ENCODE assay signal across 10 mouse cellular contexts in the genomic region with DNA sequence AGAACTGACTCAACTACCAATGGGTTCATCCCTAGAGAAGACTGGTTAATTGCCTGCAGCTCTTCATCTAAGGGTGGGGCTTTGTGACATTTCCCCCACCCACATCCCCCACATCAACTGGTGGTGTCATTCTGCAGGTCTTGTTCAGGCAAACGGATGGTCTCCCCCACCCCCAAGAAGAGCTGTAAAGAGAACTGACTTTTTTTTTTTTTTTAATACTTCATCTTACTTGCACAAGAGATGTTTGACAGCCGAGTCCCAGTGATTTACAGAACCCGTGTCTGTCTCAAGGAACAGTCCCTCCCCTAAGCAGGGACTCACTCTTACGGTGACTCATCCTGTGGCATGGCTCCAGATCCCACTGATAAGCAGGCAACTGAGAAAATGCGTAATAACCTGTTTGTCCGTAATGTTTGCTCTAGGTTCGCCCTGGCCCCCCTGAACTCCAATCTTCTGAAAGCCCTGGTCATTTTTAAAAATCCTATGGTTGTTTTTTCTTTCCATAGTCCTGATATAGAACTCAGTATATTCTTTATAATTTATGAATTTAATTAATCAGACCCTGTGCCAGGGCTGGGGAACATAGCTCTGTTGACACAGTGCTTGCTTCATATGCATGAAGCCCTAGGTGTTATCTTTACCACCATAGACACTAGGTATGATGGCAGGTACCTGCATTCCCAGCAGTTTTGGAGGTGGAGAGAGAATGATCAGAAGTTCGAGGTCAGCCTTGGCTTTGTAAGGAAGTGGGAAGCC. TPM values are rescaled to one million over a fixed set of nuclear protein-coding genes. Genes with fewer than 3 reads are reported as not detected.
DNase-seq lines count a peak whose midpoint lies in the region; ATAC-seq lines count a peak whose summit lies in the region.
"Had no signal": no experiment of that assay in that cellular context is flagged by ENCODE, and none has a peak within 500 bp of the region (broad histone marks: within the 10 kb centered on the region; RNA-seq: fewer than 3 reads in every experiment).

No protein-coding gene starts in this region.

- peak; percentile 32 for DNase-seq in kidney, postnatal 14 days
- no peak for DNase-seq in kidney, adult 8-10 months
- DNase-seq in adipocyte (ENCODE audit: low spot score), result peak; percentile 79
- no peak for DNase-seq in intestine, embryonic 14.5 days (ENCODE audit: low spot score)
- no peak for DNase-seq in spleen, postnatal 14 days (ENCODE audit: low spot score in 2 of 2)
- DNase-seq in spleen, postnatal 10 days (ENCODE audit: low spot score in 2 of 2), result no peak
- DNase-seq in layer of hippocampus, adult 8-10 months (ENCODE audit: low spot score in 2 of 2), result no peak
- DNase-seq: midbrain, embryonic 14.5 days had no signal

- no peak overlapping the region for H3K4me2 ChIP-seq in intestine, embryonic 14.5 days (ENCODE audit: low read length)
- H3K4me2 ChIP-seq in stomach, embryonic 15.5 days, result no peak overlapping the region

- H3K27ac ChIP-seq in intestine, embryonic 14.5 days (ENCODE audit: low read depth), result no peak overlapping the region
- peak overlapping the region; percentile 33; the same call in 1 of the 2 replicates for H3K27ac ChIP-seq in stomach, embryonic 15.5 days

- peak; percentile 61 for ATAC-seq in intestine, embryonic 14.5 days (replicated peaks; ENCODE audit: low FRiP score, low TSS enrichment, low read depth)
- ATAC-seq in stomach, embryonic 15.5 days (ENCODE audit: insufficient read depth, low FRiP score, low read depth), result no peak

- no peaks in the 10 kb centered on the region for H3K27me3 ChIP-seq in intestine, embryonic 14.5 days (replicated peaks; ENCODE audit: control insufficient read depth, insufficient read depth, low read length)
- no peaks in the 10 kb centered on the region for H3K27me3 ChIP-seq in stomach, embryonic 15.5 days (replicated peaks)

- peaks cover 17% of the 10 kb centered on the region for H3K4me1 ChIP-seq in intestine, embryonic 14.5 days (replicated peaks; ENCODE audit: control insufficient read depth, insufficient read depth, low read length)
- H3K4me1 ChIP-seq in stomach, embryonic 15.5 days, result peaks cover 8% of the 10 kb centered on the region; the same call in 1 of the 2 replicates

- H3K9ac ChIP-seq in intestine, embryonic 14.5 days (ENCODE audit: low read length), result no peak overlapping the region
- H3K9ac ChIP-seq in stomach, embryonic 15.5 days, result no peak overlapping the region

- H3K36me3 ChIP-seq in intestine, embryonic 14.5 days (ENCODE audit: control insufficient read depth, insufficient read depth, low read length), result no peaks in the 10 kb centered on the region
- H3K36me3 ChIP-seq in stomach, embryonic 15.5 days, result no peaks in the 10 kb centered on the region

- no peaks in the 10 kb centered on the region for H3K9me3 ChIP-seq in intestine, embryonic 14.5 days (ENCODE audit: control insufficient read depth, low read length)
- no peaks in the 10 kb centered on the region for H3K9me3 ChIP-seq in stomach, embryonic 15.5 days

- WGBS in intestine, embryonic 14.5 days, result 38% methylated on average over 8 of the region's 8 CpGs
- 32% methylated on average over 8 of the region's 8 CpGs for WGBS in stomach, embryonic 15.5 days

- no peak overlapping the region for H3K4me3 ChIP-seq in intestine, embryonic 14.5 days (ENCODE audit: low read depth, low read length)
- H3K4me3 ChIP-seq in stomach, embryonic 15.5 days (replicated peaks), result no peak overlapping the region
- H3K4me3 ChIP-seq: erythroblast, embryonic 14.5 days had no signal

RNA-seq across cellular contexts. Expression of a gene that starts 5.8 kb away (rescaled TPM):
- polyA plus RNA-seq in intestine, embryonic 14.5 days (2014; fragmentation: Nextera tagmentation; extraction: Ambion mirVana), result 24.4 and 28.7 TPM in 2 replicates
- 20.3 and 24.2 TPM in 2 replicates for polyA plus RNA-seq in stomach, embryonic 15.5 days (2015; fragmentation: Nextera tagmentation; extraction: Ambion mirVana)
- 10 to 100 TPM; 19.3 to 24.8 (median 21.5) TPM for total RNA-seq in layer of hippocampus, adult 8-10 months (2022)

RNA-seq across cellular contexts. Expression of a gene that starts 35.7 kb away (rescaled TPM):
- polyA plus RNA-seq in intestine, embryonic 14.5 days (2014; fragmentation: Nextera tagmentation; extraction: Ambion mirVana), result 1.6 and 1.7 TPM in 2 replicates
- polyA plus RNA-seq in stomach, embryonic 15.5 days (2015; fragmentation: Nextera tagmentation; extraction: Ambion mirVana), result 1.6 and 1.7 TPM in 2 replicates
- 10 to 100 TPM; 13.5 to 20.4 (median 15.7) TPM for total RNA-seq in layer of hippocampus, adult 8-10 months (2022)
- polyA plus RNA-seq: erythroblast, embryonic 14.5 days had no signal

Comparison
In these comparisons a context has a peak if more than half of its experiments do, and no peak if none do; other contexts are left out.
1. DNase-seq: peak in kidney, postnatal 14 days (single experiment) and adipocyte (single experiment); none in kidney, adult 8-10 months (0 of 2), intestine, embryonic 14.5 days (single experiment), spleen, postnatal 14 days (0 of 2), spleen, postnatal 10 days (0 of 2) and layer of hippocampus, adult 8-10 months (0 of 2).